Mouse (Mus musculus) liver, embryonic 11.5 days (tissue): ENCODE results near the gene Itgb3. TPM values are rescaled to one million over a fixed set of nuclear protein-coding genes. Genes with fewer than 3 reads are reported as not detected.

Experiments used
- ATAC-seq: fragments of 200-750 bp; cut with Nextera tagmentation; replicated peaks from 2 replicates; pipeline ENCODE4 v1.8.0; 2017; ENCODE audit warnings: moderate number of reproducible peaks, mild to moderate bottlenecking, moderate TSS enrichment, moderate library complexity; ENCODE audit not compliant: low FRiP score
- DNase-seq: peaks from one replicate; pipeline ENCODE4 v3.0.0-alpha.2; 2017; ENCODE audit warnings: low spot score
- H3K27ac ChIP-seq: fragments of 300-500 bp; sonication (generic); 2 replicates; pipeline ENCODE4 v1.5.1; 2014; ENCODE audit warnings: mild to moderate bottlenecking, low read depth, low read length, control low read depth
- H3K27me3 ChIP-seq: fragments of 300-500 bp; sonication (generic); replicated peaks from 2 replicates; pipeline ENCODE4 v1.6.1; 2014; ENCODE audit warnings: low read length, mixed read lengths; ENCODE audit not compliant: control insufficient read depth, insufficient read depth
- H3K36me3 ChIP-seq: fragments of 300-500 bp; sonication (generic); 2 replicates; pipeline ENCODE4 v1.6.1; 2014; ENCODE audit warnings: mild to moderate bottlenecking, low read length, moderate library complexity, mixed read lengths; ENCODE audit not compliant: control insufficient read depth, insufficient read depth
- H3K4me1 ChIP-seq: fragments of 300-500 bp; sonication (generic); replicated peaks from 2 replicates; pipeline ENCODE4 v1.6.1; 2014; ENCODE audit warnings: low read length, mixed read lengths; ENCODE audit not compliant: control insufficient read depth, insufficient read depth
- H3K4me2 ChIP-seq: fragments of 300-500 bp; sonication (generic); 2 replicates; pipeline ENCODE4 v1.6.1; 2014; ENCODE audit warnings: mild to moderate bottlenecking, control low read depth, moderate library complexity
- H3K4me3 ChIP-seq: fragments of 300-500 bp; sonication (generic); 2 replicates; pipeline ENCODE4 v1.5.1; 2014; ENCODE audit warnings: low read depth, low read length, control low read depth
- H3K9ac ChIP-seq: fragments of 300-500 bp; sonication (generic); 2 replicates; pipeline ENCODE4 v1.6.1; 2014; ENCODE audit warnings: low read depth, low read length, control low read depth
- H3K9me3 ChIP-seq: fragments of 300-500 bp; sonication (generic); 2 replicates; pipeline ENCODE4 v1.6.1; 2016; ENCODE audit warnings: low read length, inconsistent platforms, mixed read lengths; ENCODE audit not compliant: control insufficient read depth
- WGBS: fragments of 180-500 bp; shearing (Covaris S2); extraction: QIAGEN DNeasy Blood & Tissue Kit; methylation state at CpG from one replicate; pipeline ENCODE4 v1.1.7; 2014; 5-methylcytosine and 5-hydroxymethylcytosine counted together
- polyA plus RNA-seq: library from polyadenylated mRNA; unstranded; fragments of >200 nt; fragmentation: Nextera tagmentation; extraction: Ambion mirVana; gene quantifications from 2 replicates; pipeline ENCODE4 v1.2.1, GENCODE M21; 2014

Gene Itgb3
- polyA plus RNA-seq, 1 experiment from 2014 or later = 16.4 TPM

- ATAC-seq (no peak), DNase-seq (no peak)
- Histone ChIP-seq H3K36me3 (no peaks in the 10 kb centered on the region), H3K4me3 (no peak overlapping the region), H3K9ac (no peak overlapping the region), H3K4me2 (no peak overlapping the region), H3K27ac (no peak overlapping the region), H3K27me3 (no peaks in the 10 kb centered on the region), H3K9me3 (no peaks in the 10 kb centered on the region), H3K4me1 (no peaks in the 10 kb centered on the region)
- 80% methylated on average over 2 of the region's 2 CpGs for WGBS
Measured at GRCm38 (mm10) chr11:104588513-104588912, 19.3 kb upstream of the Itgb3 start.

- H3K27ac ChIP-seq = no peak overlapping the region
- no peak overlapping the region for H3K4me3 ChIP-seq
- H3K9me3 ChIP-seq = no peaks in the 10 kb centered on the region
- WGBS = 56% methylated on average over 1 of the region's 1 CpGs
- no peak overlapping the region for H3K4me2 ChIP-seq
- ATAC-seq (no peak), DNase-seq (no peak)
- no peaks in the 10 kb centered on the region for H3K4me1 ChIP-seq
- no peaks in the 10 kb centered on the region for H3K27me3 ChIP-seq
- no peaks in the 10 kb centered on the region for H3K36me3 ChIP-seq
- H3K9ac ChIP-seq = no peak overlapping the region
Measured at GRCm38 (mm10) chr11:104589570-104589969, 18.2 kb upstream of the Itgb3 start.

GRCm38 (mm10) chr11:104590148-104590547, 17.7 kb upstream of the Itgb3 start:
- Histone ChIP-seq H3K4me3 (no peak overlapping the region), H3K27ac (no peak overlapping the region), H3K36me3 (no peaks in the 10 kb centered on the region), H3K4me1 (no peaks in the 10 kb centered on the region), H3K9ac (no peak overlapping the region), H3K9me3 (no peaks in the 10 kb centered on the region), H3K4me2 (no peak overlapping the region), H3K27me3 (no peaks in the 10 kb centered on the region)
- WGBS = 1% methylated on average over 8 of the region's 8 CpGs
- DNase-seq (peak; percentile 70), ATAC-seq (peak; percentile 73)

GRCm38 (mm10) chr11:104592066-104592835, 15.5 kb upstream of the Itgb3 start:
- Histone ChIP-seq H3K36me3 (no peaks in the 10 kb centered on the region), H3K9me3 (no peaks in the 10 kb centered on the region), H3K27me3 (no peaks in the 10 kb centered on the region), H3K4me3 (no peak overlapping the region), H3K9ac (no peak overlapping the region), H3K4me1 (0 out of 2 replicates have a peak, but pooled peaks cover 3% of the 10 kb centered on the region), H3K4me2 (no peak overlapping the region), H3K27ac (no peak overlapping the region)
- DNase-seq (no peak), ATAC-seq (no peak)
- whole genome bisulfite sequencing = 61% methylated on average over 13 of the region's 13 CpGs

- no peak overlapping the region for H3K27ac ChIP-seq
- no peaks in the 10 kb centered on the region for H3K9me3 ChIP-seq
- WGBS = 27% methylated on average over 10 of the region's 10 CpGs
- no peaks in the 10 kb centered on the region for H3K27me3 ChIP-seq
- ATAC-seq (peak; percentile 23; the same call in 1 of the 2 replicates), DNase-seq (no peak)
- no peak overlapping the region for H3K9ac ChIP-seq
- no peak overlapping the region for H3K4me2 ChIP-seq
- no peaks in the 10 kb centered on the region for H3K36me3 ChIP-seq
- H3K4me1 ChIP-seq = 0 out of 2 replicates have a peak, but pooled peaks cover 3% of the 10 kb centered on the region
- no peak overlapping the region for H3K4me3 ChIP-seq
Measured at GRCm38 (mm10) chr11:104596365-104596764, 11.4 kb upstream of the Itgb3 start.

- H3K4me3 ChIP-seq = no peak overlapping the region
- ATAC-seq (no peak), DNase-seq (no peak)
- H3K36me3 ChIP-seq = no peaks in the 10 kb centered on the region
- H3K9ac ChIP-seq = no peak overlapping the region
- no peak overlapping the region for H3K4me2 ChIP-seq
- no peaks in the 10 kb centered on the region for H3K9me3 ChIP-seq
- H3K4me1 ChIP-seq = 0 out of 2 replicates have a peak, but pooled peaks cover 3% of the 10 kb centered on the region
- 70% methylated on average over 13 of the region's 13 CpGs for WGBS
- peaks cover 1% of the 10 kb centered on the region for H3K27me3 ChIP-seq
- H3K27ac ChIP-seq = no peak overlapping the region
Measured at GRCm38 (mm10) chr11:104599265-104599945, 8.4 kb upstream of the Itgb3 start.

- H3K4me3 ChIP-seq = no peak overlapping the region
- H3K27me3 ChIP-seq = peaks cover 4% of the 10 kb centered on the region
- no peak overlapping the region for H3K4me2 ChIP-seq
- no peaks in the 10 kb centered on the region for H3K9me3 ChIP-seq
- no peak overlapping the region for H3K27ac ChIP-seq
- DNase-seq (no peak), ATAC-seq (no peak)
- H3K4me1 ChIP-seq = 0 out of 2 replicates have a peak, but pooled peaks cover 3% of the 10 kb centered on the region
- H3K36me3 ChIP-seq = no peaks in the 10 kb centered on the region
- WGBS = 63% methylated on average over 4 of the region's 4 CpGs
- H3K9ac ChIP-seq = no peak overlapping the region
Measured at GRCm38 (mm10) chr11:104600675-104601074, 7.1 kb upstream of the Itgb3 start.

GRCm38 (mm10) chr11:104604192-104604591, 3.6 kb upstream of the Itgb3 start:
- DNase-seq (no peak), ATAC-seq (no peak)
- H3K4me1 ChIP-seq = peaks cover 4% of the 10 kb centered on the region; the same call in 1 of the 2 replicates
- 65% methylated on average over 6 of the region's 6 CpGs for WGBS
- no peak overlapping the region for H3K4me3 ChIP-seq
- H3K9me3 ChIP-seq = no peaks in the 10 kb centered on the region
- H3K4me2 ChIP-seq = no peak overlapping the region
- no peaks in the 10 kb centered on the region for H3K36me3 ChIP-seq
- no peak overlapping the region for H3K27ac ChIP-seq
- H3K9ac ChIP-seq = no peak overlapping the region
- peaks cover 27% of the 10 kb centered on the region for H3K27me3 ChIP-seq
